Mouse (Mus musculus) adrenal gland, adult (tissue): ENCODE data around the gene Nbea.
A peak's percentile ranks its signal among the peaks of the same experiment; 100 is the strongest.

Experiments used
- DNase-seq, 2 experiments: peaks; one replicate each; pipeline ENCODE4 v3.0.0; 2022 to 2023; ENCODE audit warnings: low spot score in 1 of 2; ENCODE audit not compliant: inconsistent age in 2 of 2

Gene Nbea

GRCm38 (mm10) chr3:56183159-56184133 lies at the start of gene Nbea:
Nbea (minus strand) TSS chr3:56183701.
- peak; percentile 91 to 97 for DNase-seq

GRCm38 (mm10) chr3:56229283-56229682 lies 45.8 kb upstream of the Nbea start:
- DNase-seq = no peak

- no peak for DNase-seq
Measured at GRCm38 (mm10) chr3:56215989-56216388, 32.5 kb upstream of the Nbea start.

GRCm38 (mm10) chr3:56203968-56204367 lies 20.5 kb upstream of the Nbea start:
- DNase-seq = no peak

DNA sequence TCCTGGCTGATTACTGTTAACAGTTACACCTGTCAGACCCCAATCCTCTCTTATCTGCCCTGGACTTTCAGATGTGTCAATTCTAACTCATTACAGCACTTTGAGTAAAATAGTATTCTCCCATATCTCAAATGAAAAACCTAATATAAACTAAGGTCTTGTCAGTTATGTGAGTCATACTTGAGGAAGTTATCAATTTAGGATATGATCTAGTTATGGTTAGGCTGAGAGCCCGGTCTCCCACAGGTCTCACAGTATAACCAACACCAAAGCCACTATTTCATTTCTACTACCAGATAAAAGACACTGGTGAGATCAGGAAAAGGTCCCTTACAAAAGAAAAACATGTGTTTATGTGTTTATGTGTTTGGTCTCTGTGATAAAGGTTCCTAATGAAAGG lies 4.7 kb upstream of the Nbea start:
- no peak for DNase-seq

- DNase-seq = peak; percentile 4 to 58
Measured at GRCm38 (mm10) chr3:56187131-56187779, 3.8 kb upstream of the Nbea start.

GRCm38 (mm10) chr3:56182371-56183158 lies 936 bp downstream of the Nbea start:
- DNase-seq = no peak

GRCm38 (mm10) chr3:56181991-56182370 lies 1.5 kb downstream of the Nbea start:
- DNase-seq = no peak

GRCm38 (mm10) chr3:56181025-56181424 lies 2.5 kb downstream of the Nbea start:
- no peak for DNase-seq

DNA sequence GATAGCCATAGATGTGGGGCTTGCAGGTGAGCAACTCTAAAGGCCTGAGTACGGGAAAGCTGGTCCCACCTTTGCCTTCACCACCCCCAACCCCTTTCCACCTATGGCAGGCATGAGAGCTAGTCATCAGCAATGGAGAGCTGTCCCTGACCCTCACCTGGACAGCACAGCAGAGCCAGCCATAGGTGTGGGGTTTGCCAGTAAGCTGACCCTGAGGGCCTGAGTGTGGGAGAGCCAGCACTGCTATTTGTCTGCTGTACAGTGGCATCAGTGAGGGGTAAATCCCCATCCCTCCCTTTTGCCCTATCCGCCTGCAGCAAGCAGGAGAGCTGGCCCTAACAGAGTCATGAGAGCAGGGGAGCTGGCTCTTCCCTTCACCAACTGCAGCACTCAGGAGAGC lies 25.6 kb downstream of the Nbea start:
- DNase-seq = no peak

DNA sequence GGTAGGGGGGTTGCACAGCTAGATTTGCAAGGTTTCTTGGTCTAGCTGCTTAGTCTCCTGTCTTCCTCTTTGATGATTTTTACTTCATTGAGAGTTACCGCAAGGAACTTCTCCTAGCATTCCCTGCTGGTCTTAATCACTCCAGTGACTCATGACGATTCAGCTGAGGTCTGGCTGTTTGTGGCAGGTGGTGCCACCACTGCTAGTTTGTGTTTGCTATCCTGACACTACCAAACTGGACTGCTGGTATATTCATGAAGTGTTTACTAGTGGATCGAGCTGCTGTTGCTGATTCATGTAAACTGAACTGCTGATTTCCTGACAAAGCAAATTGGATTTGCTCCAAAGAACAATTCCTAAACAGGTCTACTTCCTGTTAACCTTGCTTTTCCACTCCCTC lies 56.8 kb downstream of the Nbea start:
- DNase-seq = no peak

DNA sequence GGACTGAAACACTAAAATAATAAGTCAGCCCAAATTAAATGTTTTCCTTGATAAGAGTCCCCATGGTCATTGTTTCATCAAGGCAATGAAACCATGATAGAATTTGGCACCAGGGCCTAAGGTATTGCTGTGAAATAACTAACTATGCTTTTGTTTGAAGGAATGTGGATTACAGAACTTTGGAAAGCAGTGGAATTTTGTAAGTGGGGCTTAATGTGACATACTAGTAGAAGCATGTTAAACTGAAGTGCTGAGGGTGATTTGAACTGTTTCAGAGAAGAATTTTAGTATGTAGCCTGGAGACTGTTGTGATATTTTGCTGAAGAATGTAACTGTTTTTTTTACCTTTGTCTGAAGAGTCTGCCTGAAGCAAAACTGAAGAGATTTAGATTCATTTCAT lies 66.9 kb downstream of the Nbea start:
- no peak for DNase-seq

DNA sequence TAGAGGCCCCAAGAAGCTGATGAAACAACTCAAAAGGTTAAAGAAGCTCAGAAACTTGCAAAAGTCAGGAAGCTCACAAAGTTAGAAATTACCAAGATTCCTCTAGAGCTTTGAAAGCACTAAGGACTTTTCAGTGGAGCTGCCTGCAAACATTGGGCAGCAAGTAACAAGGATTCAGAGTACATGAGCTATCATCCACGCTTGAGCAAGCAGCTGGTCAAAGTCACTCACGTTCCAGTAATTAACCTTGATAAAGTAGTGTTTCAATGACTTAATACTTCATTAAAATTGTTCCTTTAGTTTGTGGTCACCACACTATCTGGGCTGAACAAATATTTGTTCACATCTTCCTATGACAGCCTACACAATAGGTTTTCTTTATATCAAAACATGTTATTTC lies 75.4 kb downstream of the Nbea start:
- DNase-seq = no peak

DNA sequence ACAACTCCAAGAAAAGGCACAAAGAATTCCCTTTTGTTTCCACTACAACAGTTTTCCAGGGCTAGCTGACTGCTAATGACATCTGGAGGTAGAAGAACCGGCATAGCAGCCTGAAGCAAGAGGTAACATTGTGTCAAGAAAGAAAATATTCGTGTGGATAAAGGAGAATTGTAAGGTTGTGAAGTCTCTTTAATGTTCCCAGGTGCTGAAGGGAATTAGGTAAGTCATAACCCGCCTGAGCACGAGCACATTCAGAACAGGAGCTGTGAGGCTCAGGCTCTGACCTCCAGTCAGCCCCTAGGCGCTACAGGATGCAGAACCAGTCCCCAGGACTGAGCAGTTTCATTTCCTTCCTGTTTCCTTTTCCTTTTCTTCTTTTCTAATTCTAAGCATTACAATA lies 86.4 kb downstream of the Nbea start:
- DNase-seq = no peak

DNA sequence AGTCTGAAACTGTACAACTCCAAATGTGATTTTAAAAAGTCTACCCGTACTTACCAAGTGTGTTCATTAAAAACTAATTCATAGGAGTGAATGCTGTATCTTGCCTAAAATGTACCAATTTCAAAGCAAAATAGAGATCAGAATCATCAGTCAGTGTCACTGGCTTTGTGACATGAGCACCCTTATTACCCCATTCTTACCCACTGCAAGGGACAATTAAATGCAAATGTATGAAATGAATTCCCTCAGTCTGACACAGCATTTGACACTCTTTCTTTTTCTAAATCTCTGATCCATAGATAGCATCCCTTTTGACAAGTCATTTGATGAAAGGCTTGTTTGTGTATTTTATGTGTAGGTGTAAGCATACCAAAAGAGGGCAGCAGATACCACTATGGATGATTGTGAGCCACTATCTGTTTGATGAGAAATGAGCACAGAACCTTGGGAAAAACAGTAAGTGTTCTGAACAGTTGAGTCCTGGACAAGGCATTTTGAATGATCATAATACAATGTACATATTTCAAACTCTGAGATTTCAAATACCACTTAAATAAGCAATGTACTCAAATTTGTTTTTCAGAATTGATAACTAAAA lies 104.4 kb downstream of the Nbea start:
- DNase-seq = peak in 1 of 2 experiments; percentile 72

- peak in 1 of 2 experiments; percentile 44 for DNase-seq
Measured at GRCm38 (mm10) chr3:56067849-56068248, 115.7 kb downstream of the Nbea start.

DNA sequence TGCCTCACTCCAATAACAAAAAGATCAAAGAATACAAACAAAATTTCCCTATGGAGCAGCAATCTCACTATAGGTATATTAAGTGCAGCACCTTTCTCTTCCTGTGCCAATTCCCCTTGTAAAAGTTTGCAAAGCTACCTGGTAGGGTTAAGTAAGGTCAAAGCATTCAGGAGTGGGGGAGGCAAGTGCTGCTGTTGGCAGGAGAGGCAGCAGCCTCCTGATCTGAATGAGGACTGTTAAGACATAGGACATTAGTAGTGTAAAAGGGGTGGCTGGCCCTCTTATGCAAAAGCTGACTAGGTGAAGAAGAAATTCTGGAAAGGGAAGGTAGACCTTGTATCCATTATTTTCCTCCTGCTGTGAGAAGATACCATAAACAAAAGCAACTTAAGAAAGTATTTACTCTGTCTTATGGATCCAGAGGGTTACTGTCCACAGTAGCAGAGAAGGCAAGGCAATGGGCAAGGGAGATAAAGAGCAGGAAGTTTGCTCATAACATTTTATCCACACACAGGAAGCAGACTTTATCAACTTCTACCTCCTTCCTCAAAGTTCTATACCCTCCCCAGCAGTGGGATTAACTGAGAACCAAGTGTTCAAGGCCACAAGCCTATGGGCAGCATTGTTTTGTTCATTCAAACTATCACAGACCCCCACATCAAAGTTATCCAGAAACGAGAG lies 117.0 kb downstream of the Nbea start:
- DNase-seq = peak in 1 of 2 experiments; percentile 11

- DNase-seq = peak in 1 of 2 experiments; percentile 10
Measured at GRCm38 (mm10) chr3:56065234-56065633, 118.3 kb downstream of the Nbea start.

- peak in 1 of 2 experiments; percentile 30 for DNase-seq
Measured at GRCm38 (mm10) chr3:56045659-56046336, 137.7 kb downstream of the Nbea start.

DNA sequence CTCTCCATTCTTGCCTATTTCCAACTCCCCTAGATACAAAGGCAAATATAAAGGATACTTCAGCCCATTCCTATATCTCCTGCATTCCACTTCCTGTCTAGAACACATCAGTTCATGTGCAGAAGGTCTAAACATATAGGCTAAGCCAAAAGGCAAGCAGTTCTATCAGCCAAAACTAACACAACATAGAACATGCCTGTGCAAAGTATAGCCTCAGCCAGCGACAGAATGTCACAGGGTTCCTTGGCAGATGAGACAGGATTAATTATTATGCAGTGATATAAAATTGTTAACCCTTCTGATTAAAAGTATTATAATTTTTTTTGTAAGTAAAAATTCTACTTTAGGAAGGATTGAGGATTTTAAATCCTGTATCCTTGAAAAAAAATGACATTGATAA lies 140.4 kb downstream of the Nbea start:
- DNase-seq = no peak
